Mouse (Mus musculus): ENCODE results near the gene 0610030E20Rik. TPM values are rescaled to one million over a fixed set of nuclear protein-coding genes. Genes with fewer than 3 reads are reported as not detected.
A peak's percentile ranks its signal among the peaks of the same experiment; 100 is the strongest.

Gene 0610030E20Rik
- polyA plus RNA-seq, 1 experiment from 2014 or later = 17.4 TPM

DNA sequence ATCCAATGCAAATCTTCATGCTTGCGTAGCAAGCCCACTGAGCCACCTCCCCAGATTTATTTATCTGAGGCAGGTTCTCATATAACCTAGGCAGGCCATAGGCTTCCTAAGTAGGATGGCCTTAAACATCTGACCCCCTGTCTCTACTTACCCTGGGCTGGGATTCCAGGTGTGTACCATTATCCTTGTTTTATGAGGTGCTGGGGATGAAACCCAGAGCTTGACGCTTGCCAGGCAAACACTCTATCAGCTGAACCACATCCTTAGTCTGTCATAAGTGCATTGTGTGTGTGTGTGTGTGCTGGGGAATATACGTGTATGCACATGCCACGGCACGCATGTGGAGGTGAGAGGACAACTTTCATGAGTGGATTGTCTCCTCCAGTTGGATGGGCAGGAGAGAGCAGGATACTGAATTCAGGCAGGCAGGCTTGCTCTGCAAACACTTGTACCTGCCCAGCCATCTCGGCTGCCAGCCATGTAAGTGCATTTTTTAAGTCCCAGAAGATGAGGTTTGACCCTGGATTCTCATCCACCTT lies 41.7 kb downstream of the 0610030E20Rik start:
- H3K36me3 ChIP-seq (ENCODE audit: control insufficient read depth, insufficient read depth, low read length) = peaks cover 10% of the 10 kb centered on the region
- peak overlapping the region; percentile 93 for H3K9ac ChIP-seq (ENCODE audit: low read depth, low read length)
- peak overlapping the region; percentile 60 for H3K4me3 ChIP-seq (ENCODE audit: low read depth, low read length)
- WGBS (ENCODE audit: insufficient replicate concordance) = 76% methylated on average over 6 of the region's 6 CpGs
- peak overlapping the region; percentile 82 for H3K4me2 ChIP-seq
- H3K9me3 ChIP-seq (replicated peaks; ENCODE audit: control insufficient read depth, low read length) = no peaks in the 10 kb centered on the region
- H3K27ac ChIP-seq (ENCODE audit: low read depth, low read length) = peak overlapping the region; percentile 97
- no peaks in the 10 kb centered on the region for H3K27me3 ChIP-seq (ENCODE audit: control insufficient read depth, insufficient read depth, low read length)
- no peak for ATAC-seq (replicated peaks; ENCODE audit: insufficient number of reproducible peaks, low FRiP score, low TSS enrichment)
- peaks cover 19% of the 10 kb centered on the region for H3K4me1 ChIP-seq (ENCODE audit: control insufficient read depth, insufficient read depth, low read length)

DNA sequence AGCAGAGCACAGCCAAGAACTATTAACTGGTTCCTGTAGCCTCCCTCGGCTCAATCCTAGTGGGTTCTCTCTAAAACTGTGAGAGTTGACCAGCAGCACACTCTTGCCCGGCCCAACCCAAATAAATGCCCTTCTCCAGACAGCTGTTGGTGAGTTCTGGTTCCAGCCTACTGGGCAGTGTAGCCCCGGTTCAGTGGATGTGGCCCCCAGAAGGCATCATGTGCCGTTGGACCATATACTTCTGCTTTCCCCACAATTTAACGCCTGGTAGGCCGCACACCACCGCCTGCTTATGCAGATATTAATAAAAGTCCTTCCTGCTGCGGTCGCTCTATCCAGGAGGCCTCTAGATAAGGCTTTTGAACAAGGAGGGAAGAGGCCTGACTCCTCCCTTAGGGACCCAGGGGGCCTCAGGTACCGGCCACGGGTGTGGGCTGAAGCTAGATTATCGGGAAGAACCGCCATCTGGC lies 42.4 kb downstream of the 0610030E20Rik start:
- ATAC-seq (replicated peaks; ENCODE audit: insufficient number of reproducible peaks, low FRiP score, low TSS enrichment) = peak; percentile 67; the same call in 1 of the 2 replicates
- H3K4me3 ChIP-seq (ENCODE audit: low read depth, low read length) = peak overlapping the region; percentile 60
- no peaks in the 10 kb centered on the region for H3K9me3 ChIP-seq (replicated peaks; ENCODE audit: control insufficient read depth, low read length)
- no peaks in the 10 kb centered on the region for H3K27me3 ChIP-seq (ENCODE audit: control insufficient read depth, insufficient read depth, low read length)
- H3K4me2 ChIP-seq = peak overlapping the region; percentile 82
- peaks cover 9% of the 10 kb centered on the region for H3K36me3 ChIP-seq (ENCODE audit: control insufficient read depth, insufficient read depth, low read length)
- peak overlapping the region; percentile 97 for H3K27ac ChIP-seq (ENCODE audit: low read depth, low read length)
- H3K4me1 ChIP-seq (ENCODE audit: control insufficient read depth, insufficient read depth, low read length) = peaks cover 19% of the 10 kb centered on the region
- 12% methylated on average over 13 of the region's 13 CpGs for WGBS (ENCODE audit: insufficient replicate concordance)
- H3K9ac ChIP-seq (ENCODE audit: low read depth, low read length) = peak overlapping the region; percentile 93

DNA sequence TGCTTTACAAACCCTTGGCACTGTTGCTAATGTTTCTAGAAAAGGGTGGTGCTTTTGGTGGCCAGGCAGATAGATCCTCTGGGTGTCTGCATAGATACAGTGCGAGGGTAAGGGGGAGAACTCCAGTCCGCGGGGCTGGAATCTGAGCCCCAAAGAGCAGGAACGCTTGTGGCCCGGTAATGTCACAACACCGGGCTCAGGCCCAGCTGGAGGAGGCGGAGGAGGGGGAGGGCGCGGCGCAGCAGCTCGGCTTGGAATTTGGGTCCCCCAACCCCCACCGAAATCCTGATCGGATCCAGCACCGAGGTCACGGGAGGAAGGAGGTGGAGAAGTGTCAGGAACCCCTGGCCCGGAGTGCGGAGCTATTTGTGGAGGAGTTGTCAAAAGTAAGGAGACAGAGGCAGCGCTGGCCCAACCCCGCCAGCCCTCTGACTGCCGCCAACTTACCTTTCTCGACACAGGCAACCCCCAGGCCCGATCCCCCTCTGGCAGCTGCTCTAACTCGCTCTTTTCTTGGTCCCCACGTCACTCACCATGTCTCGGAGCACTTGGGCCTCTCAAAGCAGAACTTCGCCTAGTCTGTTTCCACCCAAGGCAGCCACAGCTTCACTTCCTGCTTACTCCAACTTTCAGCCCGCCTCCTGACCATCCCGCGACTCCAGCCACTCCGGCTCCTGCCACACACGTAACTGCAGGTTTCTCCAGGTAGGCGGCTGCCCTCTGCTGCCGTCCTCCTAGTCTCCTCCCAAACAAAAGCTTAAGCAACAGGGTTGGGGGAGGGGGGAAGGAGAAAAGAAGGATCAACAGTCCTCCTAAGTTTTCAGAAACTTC lies 43.0 kb downstream of the 0610030E20Rik start, which contains the start of gene Vamp8:
Vamp8 (minus strand) TSS at position 763 of the 831 bp plus-strand sequence.
- WGBS (ENCODE audit: insufficient replicate concordance) = under 1% methylated on average over 33 of the region's 33 CpGs
- peak; percentile 55 for ATAC-seq (replicated peaks; ENCODE audit: insufficient number of reproducible peaks, low FRiP score, low TSS enrichment)
- H3K4me3 ChIP-seq (ENCODE audit: low read depth, low read length) = peak within 1 kb of the TSS; percentile 60

DNA sequence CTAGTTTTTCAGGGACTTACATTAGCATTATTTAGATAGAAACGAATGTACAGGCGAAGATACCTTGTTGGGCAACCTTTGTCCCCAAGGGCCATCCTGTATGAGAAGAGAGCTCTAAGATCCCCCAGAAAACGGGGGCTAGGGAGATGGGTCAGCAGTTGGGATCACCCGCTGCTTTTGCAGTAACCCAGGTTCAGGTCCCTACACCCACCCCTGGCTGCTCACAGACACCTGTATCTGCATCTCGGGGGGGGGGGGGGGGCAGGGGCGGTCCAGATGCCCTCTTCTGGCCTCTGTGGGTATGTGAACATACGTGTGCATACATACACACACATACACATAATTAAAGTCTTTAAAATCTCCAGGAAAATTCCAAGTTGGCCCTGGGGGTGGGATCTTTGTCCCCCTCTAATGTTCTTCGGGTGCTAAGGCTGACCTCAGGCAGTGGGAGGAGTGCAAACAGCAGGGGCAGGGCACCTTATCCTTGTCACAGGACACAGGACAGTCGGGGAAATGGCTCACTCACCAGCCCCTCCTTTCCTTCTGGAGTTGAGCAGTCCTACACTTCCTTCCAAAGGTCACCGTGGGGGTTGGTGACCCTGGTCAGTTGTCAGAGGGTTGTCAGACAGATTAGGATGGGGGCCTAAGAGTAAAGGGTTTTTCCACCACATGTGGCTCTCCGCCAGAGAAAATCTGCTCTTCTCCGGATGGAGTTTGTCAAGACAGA lies 43.8 kb downstream of the 0610030E20Rik start:
- H3K27ac ChIP-seq (ENCODE audit: low read depth, low read length) = peak overlapping the region; percentile 97
- ATAC-seq (replicated peaks; ENCODE audit: insufficient number of reproducible peaks, low FRiP score, low TSS enrichment) = peak; percentile 83
- H3K4me2 ChIP-seq = peak overlapping the region; percentile 82
- H3K4me3 ChIP-seq (ENCODE audit: low read depth, low read length) = peak overlapping the region; percentile 60
- peaks cover 19% of the 10 kb centered on the region for H3K4me1 ChIP-seq (ENCODE audit: control insufficient read depth, insufficient read depth, low read length)
- no peaks in the 10 kb centered on the region for H3K9me3 ChIP-seq (replicated peaks; ENCODE audit: control insufficient read depth, low read length)
- 0 out of 2 replicates have a peak, but pooled peaks cover 2% of the 10 kb centered on the region for H3K36me3 ChIP-seq (ENCODE audit: control insufficient read depth, insufficient read depth, low read length)
- WGBS (ENCODE audit: insufficient replicate concordance) = 9% methylated on average over 12 of the region's 12 CpGs
- H3K9ac ChIP-seq (ENCODE audit: low read depth, low read length) = peak overlapping the region; percentile 93
- H3K27me3 ChIP-seq (ENCODE audit: control insufficient read depth, insufficient read depth, low read length) = no peaks in the 10 kb centered on the region

More for the DNA sequence above, 43.0 kb downstream of the 0610030E20Rik start, which contains the start of gene Vamp8:
- Histone ChIP-seq H3K9ac (ENCODE audit: low read depth, low read length) (peak within 1 kb of the TSS; percentile 93), H3K4me2 (peak within 1 kb of the TSS; percentile 82), H3K9me3 (replicated peaks; ENCODE audit: control insufficient read depth, low read length) (no peaks in the 10 kb centered on the region), H3K27ac (ENCODE audit: low read depth, low read length) (peak within 1 kb of the TSS; percentile 97), H3K27me3 (ENCODE audit: control insufficient read depth, insufficient read depth, low read length) (no peaks in the 10 kb centered on the region), H3K4me1 (ENCODE audit: control insufficient read depth, insufficient read depth, low read length) (peaks cover 19% of the 10 kb centered on the region), H3K36me3 (ENCODE audit: control insufficient read depth, insufficient read depth, low read length) (peaks cover 5% of the 10 kb centered on the region)

DNA sequence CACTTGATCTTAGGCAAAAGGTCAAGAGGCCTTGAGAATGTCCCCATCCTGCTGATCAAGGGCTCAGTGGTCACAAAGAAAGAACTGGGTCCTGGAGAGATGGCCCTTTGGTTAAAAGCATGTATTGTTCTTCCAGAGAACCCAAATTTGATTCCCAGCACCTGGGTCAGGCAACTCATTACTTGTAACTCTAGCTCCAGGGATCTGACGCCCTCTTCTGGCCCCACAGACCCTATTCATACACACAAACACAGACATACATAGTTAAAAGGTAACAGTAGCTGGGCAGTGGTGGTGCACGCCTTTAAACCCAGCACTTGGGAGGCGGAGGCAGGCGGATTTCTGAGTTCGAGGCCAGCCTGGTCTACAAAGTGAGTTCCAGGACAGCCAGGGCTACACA lies 45.2 kb downstream of the 0610030E20Rik start:
- H3K4me1 ChIP-seq (ENCODE audit: control insufficient read depth, insufficient read depth, low read length) = peaks cover 19% of the 10 kb centered on the region
- H3K9ac ChIP-seq (ENCODE audit: low read depth, low read length) = no peak overlapping the region
- 0 out of 2 replicates have a peak, but pooled peaks cover 2% of the 10 kb centered on the region for H3K36me3 ChIP-seq (ENCODE audit: control insufficient read depth, insufficient read depth, low read length)
- 92% methylated on average over 5 of the region's 5 CpGs for WGBS (ENCODE audit: insufficient replicate concordance)
- no peaks in the 10 kb centered on the region for H3K27me3 ChIP-seq (ENCODE audit: control insufficient read depth, insufficient read depth, low read length)
- no peaks in the 10 kb centered on the region for H3K9me3 ChIP-seq (replicated peaks; ENCODE audit: control insufficient read depth, low read length)
- no peak overlapping the region for H3K27ac ChIP-seq (ENCODE audit: low read depth, low read length)
- no peak for ATAC-seq (replicated peaks; ENCODE audit: insufficient number of reproducible peaks, low FRiP score, low TSS enrichment)
- no peak overlapping the region for H3K4me2 ChIP-seq
- H3K4me3 ChIP-seq (ENCODE audit: low read depth, low read length) = no peak overlapping the region

DNA sequence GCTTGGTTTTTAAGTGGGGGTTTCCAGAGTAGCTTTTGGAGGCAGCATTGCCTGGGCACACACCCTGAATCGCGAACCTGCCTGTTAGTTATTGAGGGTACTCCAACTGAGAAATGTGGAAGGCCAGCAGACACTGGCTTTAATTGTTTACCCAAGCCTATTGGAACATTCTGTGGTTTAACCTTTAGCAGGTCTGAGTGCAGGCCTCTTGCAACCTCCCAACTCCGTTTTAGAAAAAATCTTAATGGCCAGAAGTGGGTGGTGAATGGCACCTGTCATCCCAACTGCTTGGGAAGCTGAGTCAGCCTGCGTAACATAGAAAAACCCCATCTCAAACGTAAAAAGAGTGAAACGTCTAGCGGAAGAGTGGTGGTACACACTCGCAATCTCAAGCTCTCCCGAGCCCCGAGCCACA lies 49.7 kb downstream of the 0610030E20Rik start:
- Histone ChIP-seq H3K4me1 (ENCODE audit: control insufficient read depth, insufficient read depth, low read length) (peaks cover 4% of the 10 kb centered on the region; the same call in 1 of the 2 replicates), H3K9ac (ENCODE audit: low read depth, low read length) (no peak overlapping the region), H3K9me3 (replicated peaks; ENCODE audit: control insufficient read depth, low read length) (no peaks in the 10 kb centered on the region), H3K27me3 (ENCODE audit: control insufficient read depth, insufficient read depth, low read length) (no peaks in the 10 kb centered on the region), H3K4me3 (ENCODE audit: low read depth, low read length) (no peak overlapping the region), H3K36me3 (ENCODE audit: control insufficient read depth, insufficient read depth, low read length) (no peaks in the 10 kb centered on the region), H3K27ac (ENCODE audit: low read depth, low read length) (no peak overlapping the region), H3K4me2 (no peak overlapping the region)
- 77% methylated on average over 10 of the region's 10 CpGs for WGBS (ENCODE audit: insufficient replicate concordance)
- no peak for ATAC-seq (replicated peaks; ENCODE audit: insufficient number of reproducible peaks, low FRiP score, low TSS enrichment)

DNA sequence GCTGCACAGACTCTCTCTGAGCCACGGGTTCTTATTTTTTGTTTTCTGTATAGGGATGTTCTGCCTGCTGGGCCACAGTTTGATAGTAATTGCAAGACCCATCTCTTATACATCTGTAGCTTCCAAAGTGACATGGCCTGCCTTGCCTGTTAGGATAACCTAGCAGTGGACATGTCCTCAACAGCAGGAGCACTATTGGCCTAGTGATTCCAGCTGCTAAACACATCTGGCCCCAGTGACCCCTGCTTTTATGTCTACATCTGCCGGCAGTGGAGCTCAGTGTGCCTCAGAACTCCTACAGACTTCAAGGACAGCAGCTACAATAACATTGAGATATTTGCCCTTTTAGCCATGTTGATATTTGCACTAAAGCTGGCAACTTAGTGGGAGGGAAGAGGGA lies 52.9 kb downstream of the 0610030E20Rik start:
- Histone ChIP-seq H3K9me3 (replicated peaks; ENCODE audit: control insufficient read depth, low read length) (no peaks in the 10 kb centered on the region), H3K4me1 (ENCODE audit: control insufficient read depth, insufficient read depth, low read length) (no peaks in the 10 kb centered on the region), H3K4me2 (no peak overlapping the region), H3K36me3 (ENCODE audit: control insufficient read depth, insufficient read depth, low read length) (no peaks in the 10 kb centered on the region), H3K4me3 (ENCODE audit: low read depth, low read length) (no peak overlapping the region), H3K9ac (ENCODE audit: low read depth, low read length) (no peak overlapping the region), H3K27ac (ENCODE audit: low read depth, low read length) (no peak overlapping the region), H3K27me3 (ENCODE audit: control insufficient read depth, insufficient read depth, low read length) (no peaks in the 10 kb centered on the region)
- WGBS (ENCODE audit: insufficient replicate concordance) = 52% methylated on average over 2 of the region's 2 CpGs
- ATAC-seq (replicated peaks; ENCODE audit: insufficient number of reproducible peaks, low FRiP score, low TSS enrichment) = no peak

DNA sequence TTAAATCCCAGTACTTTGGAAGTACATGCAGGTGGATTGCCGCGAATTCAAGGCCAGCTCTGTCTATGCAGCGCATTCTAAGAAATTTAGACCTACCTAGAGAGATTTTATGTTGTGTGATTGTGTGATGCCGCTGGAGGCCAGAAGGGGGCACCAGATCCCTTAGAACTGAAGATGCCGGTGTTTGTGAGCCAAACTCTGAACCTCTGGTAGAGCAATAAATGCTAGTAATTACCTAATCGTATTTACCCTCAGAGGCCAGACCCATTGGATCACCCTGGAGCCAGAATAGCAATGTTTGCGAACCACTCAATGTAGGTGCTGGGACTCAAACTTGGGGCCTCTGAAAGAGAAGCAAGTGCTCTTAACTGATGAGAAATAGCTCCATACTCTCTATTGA lies 54.8 kb downstream of the 0610030E20Rik start:
- ATAC-seq (replicated peaks; ENCODE audit: insufficient number of reproducible peaks, low FRiP score, low TSS enrichment) = no peak
- WGBS (ENCODE audit: insufficient replicate concordance) = 30% methylated on average over 7 of the region's 7 CpGs

More for the DNA sequence above, 54.8 kb downstream of the 0610030E20Rik start:
- Histone ChIP-seq H3K27me3 (ENCODE audit: control insufficient read depth, insufficient read depth, low read length) (no peaks in the 10 kb centered on the region), H3K9ac (ENCODE audit: low read depth, low read length) (no peak overlapping the region), H3K9me3 (replicated peaks; ENCODE audit: control insufficient read depth, low read length) (no peaks in the 10 kb centered on the region), H3K4me2 (no peak overlapping the region), H3K4me1 (ENCODE audit: control insufficient read depth, insufficient read depth, low read length) (no peaks in the 10 kb centered on the region), H3K36me3 (ENCODE audit: control insufficient read depth, insufficient read depth, low read length) (no peaks in the 10 kb centered on the region), H3K4me3 (ENCODE audit: low read depth, low read length) (no peak overlapping the region), H3K27ac (ENCODE audit: low read depth, low read length) (no peak overlapping the region)

Data from heart, embryonic 11.5 days (tissue).